Mouse (Mus musculus) adrenal gland, adult (tissue): ENCODE measurements around the gene Mid1.
A peak's percentile ranks its signal among the peaks of the same experiment; 100 is the strongest.
"Not testable (repeated sequence)": the region's sequence is repeated elsewhere in the genome, so short reads cannot be mapped to it uniquely, and the experiment has no call there.

Experiments
- DNase-seq, 2 experiments: peaks; one replicate each; pipeline ENCODE4 v3.0.0; 2022 to 2023; ENCODE audit warnings: low spot score in 1 of 2; ENCODE audit not compliant: inconsistent age in 2 of 2

Mid1 gene

DNA sequence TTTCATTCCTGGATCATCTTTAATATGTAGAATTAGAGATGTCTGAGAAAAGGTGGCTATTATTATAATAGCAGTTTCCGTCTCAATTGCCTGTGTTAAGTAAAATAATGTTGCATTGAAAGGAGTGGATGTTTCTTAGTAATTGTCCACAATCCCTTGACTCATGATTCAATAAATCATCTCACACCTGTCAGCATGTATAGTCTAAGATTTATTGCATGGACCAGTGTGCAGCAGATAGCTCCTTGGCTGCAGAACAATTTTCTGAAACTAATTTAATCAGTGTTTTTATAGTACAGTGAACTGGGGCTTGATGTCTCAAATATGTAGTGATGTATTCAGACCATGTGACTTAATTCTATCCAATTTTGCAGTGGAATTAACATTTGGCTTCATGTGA is 265.6 kb downstream of the Mid1 start:
- no peak for DNase-seq

DNA sequence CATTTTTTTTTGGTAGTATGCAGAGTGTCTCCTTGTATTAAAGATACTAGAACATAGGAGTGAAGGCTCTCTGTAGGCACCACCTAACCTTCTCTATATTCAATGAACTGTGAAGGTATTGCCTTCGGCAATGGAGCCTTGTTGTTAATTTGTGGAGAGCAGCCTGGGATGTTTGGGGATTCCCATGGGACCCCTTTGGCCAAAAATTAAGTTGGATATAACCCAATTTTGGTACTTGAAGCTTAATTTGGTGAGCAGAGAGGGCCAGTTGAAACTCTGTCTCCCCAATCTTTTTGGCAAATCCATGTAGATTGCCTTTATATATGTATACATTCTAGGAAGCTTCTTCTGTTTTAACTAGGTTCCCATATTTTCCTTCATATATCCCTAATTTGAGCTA is 284.3 kb downstream of the Mid1 start:
- DNase-seq: peak in 1 of 2 experiments; percentile 25

DNA sequence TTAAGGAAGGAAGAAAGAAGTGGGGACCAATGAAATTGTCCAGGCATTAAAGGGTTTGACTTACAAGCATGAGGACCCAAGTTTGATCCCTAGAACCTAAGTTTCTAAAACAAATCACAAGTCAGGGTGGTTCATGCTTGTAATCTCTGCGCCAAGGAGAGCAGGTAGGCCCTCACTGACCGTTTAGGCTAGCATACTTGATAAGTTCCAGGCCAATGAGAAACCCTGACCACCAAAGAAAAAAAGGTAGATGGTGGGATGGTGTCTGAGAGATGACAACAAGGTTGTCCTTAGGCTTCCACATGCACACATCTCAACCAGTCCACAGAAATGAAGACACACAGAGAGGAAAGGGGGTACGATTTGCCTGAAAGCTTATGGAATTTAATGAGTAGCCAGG is 284.8 kb downstream of the Mid1 start:
- not testable (repeated sequence) for DNase-seq

DNA sequence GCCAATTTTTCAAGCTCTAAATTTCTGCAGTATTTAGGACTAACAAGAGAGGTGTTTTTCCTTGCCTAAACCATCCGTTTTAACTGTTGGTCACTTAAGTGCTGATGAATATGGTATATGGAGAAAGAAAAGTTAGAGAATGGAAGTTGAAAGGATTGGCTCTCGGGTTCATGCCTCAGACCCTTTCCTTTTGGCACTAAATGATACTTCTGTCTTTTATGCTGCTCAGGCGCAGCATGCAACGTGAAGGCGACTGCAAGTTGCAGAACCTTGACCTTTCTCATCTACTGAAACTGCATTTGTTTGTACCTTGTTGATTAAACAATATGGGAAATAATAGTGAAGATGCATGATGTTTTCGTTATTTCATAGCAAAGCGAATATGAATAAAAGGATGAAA is 285.5 kb downstream of the Mid1 start:
- peak; percentile 11 to 26 for DNase-seq

DNA sequence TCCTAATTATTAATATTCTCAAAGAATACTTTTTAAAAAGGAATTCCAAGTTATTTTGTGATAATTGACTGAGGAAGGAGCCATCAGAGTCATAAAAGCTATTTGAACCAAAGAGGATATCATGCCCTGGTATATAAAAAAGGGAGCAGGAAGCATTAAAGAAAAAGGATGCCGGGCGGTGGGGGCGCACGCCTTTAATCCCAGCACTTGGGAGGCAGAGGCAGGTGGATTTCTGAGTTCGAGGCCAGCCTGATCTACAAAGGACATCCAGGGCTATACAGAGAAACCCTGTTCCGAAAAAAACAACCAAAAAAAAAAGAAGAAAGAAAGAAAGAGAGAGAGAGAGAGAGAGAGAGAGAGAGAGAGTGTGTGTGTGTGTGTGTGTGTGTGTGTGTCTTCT is 286.6 kb downstream of the Mid1 start:
- DNase-seq: peak in 1 of 2 experiments; percentile 15

DNA sequence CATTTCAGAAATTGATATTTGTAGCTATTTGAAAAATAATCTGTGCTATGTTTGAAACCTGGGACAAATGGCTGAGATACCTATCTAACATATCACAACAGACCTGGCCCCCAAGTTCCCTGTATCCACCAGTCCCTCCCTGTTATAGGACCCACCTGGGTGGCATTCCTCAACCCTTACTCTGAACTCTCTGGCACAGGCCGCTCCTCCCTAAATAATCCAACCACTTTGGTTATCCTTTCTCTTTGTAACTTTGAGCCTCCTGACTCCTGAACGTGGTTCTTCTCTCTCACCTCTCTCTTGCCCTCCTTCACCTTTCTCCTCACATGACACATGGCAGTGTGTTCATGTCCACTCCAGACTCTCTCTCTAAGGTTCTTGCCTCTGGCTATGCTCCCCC is 287.1 kb downstream of the Mid1 start:
- DNase-seq: peak; percentile 23 to 34

DNA sequence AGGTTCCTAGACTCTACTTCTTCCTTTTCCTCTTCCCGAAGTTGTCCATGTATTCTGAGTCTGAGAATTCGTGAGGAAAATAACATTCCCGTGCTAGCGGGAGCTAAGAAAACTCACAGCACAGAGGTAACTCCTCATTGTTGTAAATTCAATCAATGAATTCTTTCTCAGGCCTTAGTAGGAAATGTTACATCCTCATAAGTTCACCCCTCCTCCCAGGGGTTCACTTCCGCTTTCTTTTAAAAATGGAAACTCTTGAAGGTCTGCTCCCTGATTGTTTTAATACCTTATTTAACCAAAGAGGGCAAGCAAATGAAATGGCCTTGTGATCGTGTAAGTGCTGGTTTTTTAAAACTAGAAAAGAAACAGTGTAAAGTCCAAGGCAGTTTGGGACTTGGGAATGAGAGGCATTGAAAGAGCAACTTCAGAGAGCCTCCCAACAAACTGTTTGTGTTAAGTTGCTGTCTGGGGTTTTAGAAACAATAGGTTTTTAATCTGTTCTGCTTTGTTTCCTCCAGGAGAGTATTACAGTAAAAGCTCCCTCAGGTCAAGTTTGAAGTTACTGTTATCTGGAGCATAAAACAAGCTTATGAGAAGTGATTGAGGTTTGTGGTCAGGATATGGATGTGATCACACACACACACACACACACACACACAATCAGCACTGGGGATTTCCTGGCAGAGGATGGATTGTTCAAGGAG is 287.9 kb downstream of the Mid1 start:
- peak; percentile 32 to 77 for DNase-seq

DNA sequence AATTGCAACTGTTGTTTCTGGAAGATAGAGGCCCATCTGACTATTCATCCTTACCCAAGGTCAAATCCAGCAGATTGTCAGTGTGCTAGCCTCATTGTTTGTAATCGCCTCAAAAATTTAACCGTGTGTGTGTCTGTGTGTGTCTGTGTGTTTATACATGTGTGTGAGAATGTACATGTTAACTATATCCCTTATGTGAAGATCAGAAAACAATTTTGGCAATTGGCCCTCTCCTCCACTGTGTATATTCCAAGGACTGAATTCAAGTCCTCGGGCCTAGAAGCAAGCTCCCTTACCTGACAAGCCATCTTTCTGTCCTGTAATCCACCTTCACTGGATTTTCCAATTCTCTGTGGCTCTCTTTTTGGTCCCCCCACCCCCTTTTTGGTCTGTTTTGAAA is 288.8 kb downstream of the Mid1 start:
- peak; percentile 57 to 78 for DNase-seq

DNA sequence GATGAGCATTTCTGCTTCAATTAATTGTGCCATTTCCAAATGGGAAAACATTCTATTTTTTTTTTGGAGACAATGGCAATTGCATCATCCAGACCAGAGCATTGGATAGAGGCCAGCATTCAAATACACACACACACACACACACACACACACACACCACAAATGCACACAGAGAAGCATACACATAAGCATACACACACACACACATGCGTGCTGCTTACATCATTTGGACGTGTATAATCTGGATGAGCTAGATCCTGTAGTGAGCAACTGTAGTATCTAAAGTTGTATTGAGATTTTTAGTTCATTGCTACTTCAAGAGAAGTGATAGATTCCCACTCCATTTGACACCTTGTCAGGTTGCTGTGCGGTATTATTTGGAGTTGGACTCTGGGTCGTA is 289.5 kb downstream of the Mid1 start:
- peak; percentile 15 to 59 for DNase-seq

DNA sequence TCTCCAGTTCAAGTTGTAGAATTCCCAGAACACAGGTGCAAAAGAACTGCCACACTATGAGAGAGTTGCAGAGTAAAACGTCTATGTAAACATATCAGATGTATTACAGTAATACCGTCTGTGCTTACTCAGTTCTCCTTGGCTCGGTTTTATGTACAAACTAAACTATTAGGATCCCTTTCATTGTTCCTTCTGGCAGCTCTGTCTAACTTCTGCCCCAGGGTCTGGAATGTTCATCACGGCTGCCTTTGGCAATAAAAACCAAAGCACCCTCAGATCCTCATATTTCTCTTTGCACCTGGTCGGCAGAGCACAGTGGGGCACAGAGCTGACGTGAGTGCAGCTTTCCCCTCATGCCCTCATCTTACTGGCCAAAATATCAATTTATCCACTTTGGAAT is 290.0 kb downstream of the Mid1 start:
- DNase-seq: peak; percentile 26 to 37

DNA sequence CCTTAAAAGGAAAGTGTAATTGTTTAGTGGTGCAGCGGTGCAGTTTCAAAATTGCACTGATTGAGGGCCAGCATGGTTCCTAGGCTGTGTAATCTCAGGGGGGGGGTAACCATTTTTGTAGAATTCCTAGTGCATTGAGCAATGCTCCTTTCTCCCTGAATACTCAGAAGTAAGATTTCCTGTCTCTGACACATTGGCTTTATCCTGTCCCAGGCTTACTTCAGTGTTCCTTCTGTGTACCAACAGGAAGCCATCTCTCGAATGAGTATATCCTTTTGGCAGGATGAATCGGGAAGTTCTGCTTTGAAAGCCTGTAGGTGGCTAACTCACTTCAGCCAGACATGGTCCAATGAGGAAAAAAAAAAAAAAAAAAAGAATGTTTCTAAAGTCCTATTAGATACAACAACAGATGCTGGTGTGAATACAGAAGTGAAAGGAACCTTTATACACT is 290.7 kb downstream of the Mid1 start:
- DNase-seq: peak; percentile 17 to 76

DNA sequence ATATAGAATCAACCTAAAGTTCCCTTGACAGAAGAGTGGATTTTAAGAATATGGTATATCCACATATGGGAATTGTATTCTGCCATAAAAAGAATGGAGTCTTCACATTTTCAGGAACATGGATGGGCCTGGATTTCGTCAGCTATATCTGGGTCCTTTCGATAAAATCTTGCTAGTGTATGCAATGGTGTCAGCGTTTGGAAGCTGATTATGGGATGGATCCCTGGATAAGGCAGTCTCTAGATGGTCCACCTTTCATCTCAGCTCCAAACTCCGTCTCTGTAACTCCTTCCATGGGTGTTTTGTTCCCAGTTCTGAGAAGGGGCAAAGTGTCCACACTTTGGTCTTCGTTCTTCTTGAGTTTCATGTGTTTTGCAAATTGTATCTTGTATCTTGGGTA is 291.3 kb downstream of the Mid1 start:
- peak in 1 of 2 experiments; percentile 18 for DNase-seq

DNA sequence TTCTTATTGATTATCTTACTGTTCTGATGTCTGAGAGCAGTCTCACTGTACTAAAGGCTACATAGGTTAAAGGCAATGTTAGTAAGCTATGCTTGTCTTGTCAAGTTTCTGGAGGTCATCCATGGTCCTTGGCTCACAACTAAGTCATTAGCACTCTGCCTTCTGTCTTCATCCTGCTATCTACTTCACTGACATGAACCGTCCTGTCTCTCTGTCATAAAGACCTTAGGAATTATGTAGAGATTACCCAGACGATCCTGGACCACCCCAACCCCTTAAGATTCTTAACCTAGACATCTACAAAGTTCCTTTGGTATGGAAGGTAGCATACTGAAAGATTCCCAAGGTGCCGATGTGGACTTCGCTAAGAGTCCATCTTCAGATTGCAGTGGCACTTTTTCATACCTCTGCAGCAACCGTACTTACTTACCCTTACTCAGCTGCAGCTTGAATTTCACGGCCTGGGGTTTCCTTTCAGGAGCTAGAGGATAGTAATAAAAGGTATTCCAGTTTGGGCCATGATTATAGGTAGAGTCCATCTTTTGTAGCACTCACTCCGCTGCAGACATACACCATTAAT is 292.9 kb downstream of the Mid1 start:
- DNase-seq: peak in 1 of 2 experiments; percentile 54

DNA sequence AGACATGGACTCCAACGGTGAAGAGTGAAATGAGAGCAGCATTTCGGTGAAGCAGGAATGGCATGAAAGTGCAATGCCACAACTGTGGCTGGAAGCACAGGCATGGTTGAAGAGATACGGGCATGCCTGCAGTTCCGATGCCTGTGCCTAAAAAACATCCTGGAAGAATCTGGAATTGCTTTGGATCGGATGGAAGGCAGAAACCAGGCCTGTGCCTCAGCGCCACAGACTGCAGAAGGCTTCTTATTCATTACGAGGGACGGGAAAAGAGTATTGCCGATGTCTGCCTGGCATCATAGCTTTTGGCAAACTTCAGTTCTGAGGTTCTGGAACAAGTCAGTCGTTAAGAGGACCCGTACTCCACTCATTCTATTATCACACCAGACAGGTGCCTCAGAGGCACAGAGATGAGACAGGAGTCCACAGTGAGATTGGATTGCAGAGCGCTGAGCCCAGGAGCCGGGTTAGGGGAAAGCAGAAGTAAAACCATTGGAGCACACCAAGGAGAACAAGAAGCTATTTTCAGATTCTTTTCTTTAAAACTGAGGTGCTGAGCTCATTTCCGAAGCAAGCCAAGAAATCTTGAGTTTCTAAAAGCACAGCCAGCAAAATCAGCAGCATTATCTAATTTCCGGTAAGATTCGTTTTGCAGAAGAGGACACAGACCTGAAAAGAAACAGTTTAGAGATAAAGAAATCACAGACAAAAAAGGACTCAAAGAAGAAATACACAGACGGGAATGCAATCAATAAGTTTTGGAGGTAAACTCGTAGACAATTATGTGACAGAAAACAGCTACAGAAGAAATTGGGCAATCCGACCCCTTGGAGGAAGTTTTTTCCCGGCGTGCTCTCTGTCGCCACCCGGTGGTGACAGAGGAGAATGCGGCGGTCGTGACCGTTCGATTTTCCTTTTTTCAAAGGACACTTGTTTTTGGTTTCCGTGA is 293.7 kb downstream of the Mid1 start:
- DNase-seq: peak; percentile 75 to 92

DNA sequence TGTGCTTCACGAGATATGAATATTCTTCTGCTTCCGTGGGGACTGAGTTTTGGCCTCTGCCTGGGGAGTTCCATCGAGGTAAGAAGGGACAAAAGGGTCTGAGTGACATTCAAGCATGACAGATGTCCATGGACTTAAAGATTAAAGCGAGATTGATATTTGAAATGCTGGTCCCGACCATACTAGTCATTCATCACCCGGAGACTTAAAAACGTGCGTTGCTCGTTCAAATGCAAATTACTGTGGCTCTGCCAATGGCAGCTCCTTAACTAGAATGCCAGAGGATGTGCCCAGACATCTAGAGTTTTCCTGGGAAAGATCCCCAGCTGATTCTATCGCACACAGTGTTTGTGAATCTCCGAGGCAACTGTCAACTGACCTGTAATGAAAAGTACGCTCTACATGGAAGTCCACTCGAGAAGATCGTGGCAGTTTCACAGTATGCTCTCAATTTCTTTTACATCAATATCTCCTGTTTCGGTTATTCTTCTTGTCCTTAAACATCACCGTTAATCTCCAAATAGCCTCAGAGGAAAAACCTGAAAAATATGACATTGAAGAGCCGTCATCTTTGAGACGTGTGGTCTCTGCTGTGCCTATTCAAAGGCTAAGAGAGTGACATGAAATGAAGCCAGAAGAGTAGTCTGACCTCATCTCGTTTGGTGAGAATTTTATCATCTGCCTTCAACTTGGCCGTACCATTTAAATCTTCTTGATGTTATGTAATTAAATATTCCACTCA is 294.6 kb downstream of the Mid1 start:
- DNase-seq: peak in 1 of 2 experiments; percentile 53

DNA sequence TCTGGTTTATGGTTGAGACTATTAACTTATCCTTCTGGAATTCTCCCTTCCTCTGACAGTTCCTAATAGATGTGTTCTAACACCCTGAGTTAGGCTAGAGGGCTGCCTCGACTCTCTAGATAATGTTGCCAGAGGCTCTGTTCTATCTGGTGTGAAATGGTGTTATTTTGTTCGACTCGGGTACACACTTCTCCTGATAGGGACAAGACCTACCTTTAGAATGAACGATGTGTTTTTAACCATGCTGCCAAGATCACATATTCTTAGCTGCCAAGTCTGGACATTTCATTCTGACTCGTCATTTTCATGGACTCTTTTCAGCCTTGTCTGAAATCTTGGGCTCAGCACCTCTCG is 295.2 kb downstream of the Mid1 start:
- peak; percentile 42 to 74 for DNase-seq

DNA sequence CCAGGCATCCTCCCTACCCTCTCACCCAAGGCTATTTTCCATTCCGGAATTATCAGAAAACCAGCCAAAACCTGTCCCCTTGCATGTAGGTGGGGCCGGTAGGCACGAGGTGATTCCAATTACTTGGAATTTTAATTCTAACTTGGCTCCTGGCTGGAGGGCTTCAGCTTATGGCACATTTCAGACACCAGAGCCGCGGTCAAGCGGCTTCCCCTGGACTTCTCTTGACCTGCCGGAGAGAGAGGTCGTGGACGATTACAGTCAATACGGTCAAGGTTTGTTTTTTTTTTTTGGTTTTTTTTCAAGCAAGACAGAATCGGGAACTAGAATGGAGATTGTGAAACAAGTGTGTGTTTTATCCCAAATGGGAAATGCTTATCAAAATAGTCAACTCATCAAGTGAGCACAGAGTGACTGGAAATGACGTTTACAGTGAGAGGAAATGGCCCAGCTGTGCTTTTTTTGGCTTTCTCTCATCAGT is 295.9 kb downstream of the Mid1 start:
- DNase-seq: peak; percentile 64 to 82

DNA sequence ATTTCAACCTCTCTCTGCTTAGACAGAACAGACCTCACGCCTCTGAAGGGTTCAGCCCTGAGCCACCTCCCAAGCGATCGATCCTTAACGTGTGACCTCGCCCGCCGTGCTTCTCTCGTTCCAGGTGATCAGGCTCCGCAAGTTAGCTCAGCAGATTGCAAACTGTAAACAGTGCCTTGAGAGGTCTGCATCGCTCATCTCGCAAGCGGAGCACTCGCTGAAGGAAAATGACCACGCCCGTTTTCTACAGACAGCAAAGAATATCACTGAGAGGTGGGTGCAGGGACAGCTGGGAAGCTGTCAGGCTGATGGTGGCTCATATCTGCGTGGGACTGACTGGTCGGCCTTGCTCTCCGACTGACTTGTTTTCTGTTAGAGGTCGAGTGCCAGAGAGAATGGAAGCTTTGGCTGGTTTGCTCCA is 296.8 kb downstream of the Mid1 start:
- DNase-seq: peak; percentile 63

DNA sequence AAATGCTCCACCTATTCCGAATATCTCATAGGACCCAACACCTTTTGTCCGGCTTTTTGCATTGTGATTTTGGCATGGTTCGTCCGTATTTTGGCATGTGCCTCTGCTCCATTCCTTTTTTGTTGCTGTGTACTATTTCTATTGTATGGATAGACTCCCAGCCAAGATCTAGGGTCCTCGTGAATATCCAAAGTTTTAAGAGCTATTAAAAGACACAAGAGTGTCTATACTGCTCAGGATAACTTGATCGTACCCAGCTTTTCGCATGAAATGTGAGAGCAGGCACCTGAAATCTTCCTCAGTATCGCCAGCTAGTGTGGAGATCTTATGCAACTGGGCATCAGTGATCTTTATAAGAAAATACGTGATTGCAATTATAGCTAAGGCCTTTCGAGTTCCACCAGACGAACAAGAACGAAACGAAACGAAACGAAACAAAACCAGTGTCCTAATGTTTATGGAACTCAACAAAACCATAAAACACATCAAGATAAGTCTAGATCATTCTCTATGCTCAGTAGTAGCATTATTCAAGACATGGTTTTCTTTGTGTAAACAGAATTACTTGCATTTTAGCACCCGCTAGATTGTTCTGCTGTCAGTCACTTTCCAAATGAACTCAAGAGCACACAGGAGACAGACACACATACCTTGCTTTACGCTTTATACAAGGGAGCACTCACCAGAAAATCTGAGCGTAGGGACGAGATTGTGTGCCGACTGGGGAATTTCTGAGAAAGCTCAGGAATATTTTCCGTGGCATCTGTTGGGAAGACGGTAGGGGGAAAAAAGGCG is 297.8 kb downstream of the Mid1 start:
- peak; percentile 30 to 31 for DNase-seq
